Mouse (Mus musculus) lung, postnatal 36 days (tissue): ENCODE measurements at regions not wholly inside any gene's neighbourhood (a gene's known extent, or its start where the extent isn't known, plus 50 kb on each side); places are given as distances from the start of the nearest gene placed in this dataset.

Experiments used
- DNase-seq: peaks from one replicate; pipeline ENCODE4 v3.0.0; 2022; ENCODE audit warnings: mixed read lengths

DNA sequence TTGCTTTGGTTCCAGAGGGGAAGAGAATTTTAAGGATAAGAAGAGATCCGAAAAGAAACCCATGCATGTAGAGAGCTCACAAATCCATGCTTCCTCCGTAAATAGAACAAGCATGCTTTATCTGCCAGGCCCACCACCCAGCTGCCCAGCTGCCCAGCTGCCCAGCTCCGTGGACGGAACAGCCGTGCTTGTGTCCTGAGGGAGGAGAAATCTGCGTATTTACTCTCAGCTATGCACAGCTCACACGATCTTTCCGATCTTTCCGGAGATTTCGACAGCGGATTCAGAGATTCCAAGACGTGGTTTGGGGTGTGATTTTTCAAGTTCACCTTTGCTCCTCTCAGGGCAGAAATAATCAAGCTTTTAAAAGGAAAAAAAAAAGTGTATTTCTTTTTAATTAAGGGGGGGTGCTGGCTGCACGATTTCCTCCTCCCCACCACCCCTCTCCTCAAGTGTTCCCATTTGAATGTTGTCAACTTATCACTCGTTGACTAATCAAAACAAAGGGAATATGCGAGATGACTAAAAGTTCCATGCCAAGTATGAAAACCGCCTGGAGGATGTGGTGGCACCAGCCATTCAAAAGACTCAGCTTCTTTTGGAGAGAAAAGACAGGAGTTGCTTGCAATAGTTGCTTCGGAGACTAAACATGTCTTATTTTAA, 2293.2 kb upstream of the Gm7489 start:
- DNase-seq, result no peak

GRCm38 (mm10) chr15:51592069-51592435, 2292.7 kb upstream of the Gm7489 start:
- peak; percentile 31 for DNase-seq

DNA sequence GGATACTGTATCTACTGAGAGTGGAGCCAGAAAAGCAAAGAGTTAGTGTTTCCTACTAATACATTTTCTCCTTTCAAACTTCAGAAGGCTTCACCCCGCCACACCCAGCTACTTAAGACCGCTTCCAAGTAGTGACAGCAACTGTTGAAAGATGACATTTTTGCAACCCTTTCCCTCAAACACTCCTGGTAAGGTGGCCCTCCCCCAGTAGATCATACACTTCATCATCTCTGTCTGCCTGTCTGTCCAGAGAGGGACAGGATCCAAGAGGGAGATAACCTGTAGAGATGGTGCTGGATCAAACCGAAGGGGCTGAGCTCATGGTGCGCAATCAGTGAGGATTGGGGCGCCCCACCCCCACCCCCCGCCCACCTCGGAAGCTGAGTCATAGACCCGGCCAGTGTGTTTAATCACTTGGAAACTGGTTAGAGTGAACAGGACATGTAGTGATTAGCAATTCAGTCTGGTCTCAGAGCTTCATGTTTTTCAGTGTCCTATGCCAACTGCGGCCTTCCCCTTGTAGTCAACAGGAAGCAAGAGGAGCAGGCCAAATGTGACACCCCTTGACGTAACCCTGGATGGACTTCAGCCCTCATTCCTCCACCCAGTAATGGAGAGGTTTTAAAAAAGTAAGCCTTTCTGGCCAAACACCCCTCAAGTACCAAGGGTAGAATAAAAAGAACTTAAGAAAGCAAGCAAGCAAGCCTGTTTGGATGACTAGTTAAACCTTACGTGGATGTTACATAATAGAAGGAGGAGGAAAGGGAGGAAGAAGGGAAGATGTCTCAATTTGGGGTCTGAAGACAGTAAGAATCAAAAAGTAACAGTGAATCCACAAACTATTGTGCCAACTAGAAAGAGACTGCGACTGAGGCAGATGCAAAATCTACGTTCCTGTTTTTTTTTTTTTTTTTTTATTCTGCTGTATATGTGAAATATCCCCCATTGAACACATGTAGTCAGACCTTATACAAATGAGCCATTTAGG, 2291.9 kb upstream of the Gm7489 start:
- peak; percentile 66 for DNase-seq

DNA sequence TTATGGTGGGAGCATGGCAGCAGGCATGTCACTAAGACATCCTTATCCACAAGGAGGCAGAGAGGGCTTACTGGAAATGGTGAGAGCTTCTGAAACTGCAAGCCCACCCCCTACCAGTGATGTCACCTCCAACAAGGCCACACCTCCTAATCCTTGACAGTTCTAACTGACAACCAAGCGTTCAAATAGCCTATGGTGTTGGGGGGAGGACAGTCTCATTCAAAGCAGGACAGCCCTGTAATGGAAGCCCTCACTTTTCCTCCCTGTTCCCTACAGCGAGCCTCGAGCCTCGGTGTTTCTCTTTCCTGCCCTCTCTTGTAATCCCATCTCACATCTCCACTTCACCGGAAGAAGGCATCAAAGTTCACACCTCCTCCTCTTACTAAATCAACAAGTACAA, 2290.6 kb upstream of the Gm7489 start:
- DNase-seq, result no peak

- peak; percentile 47 for DNase-seq
Observed at GRCm38 (mm10) chr15:51595655-51596054, 2289.1 kb upstream of the Gm7489 start.

- no peak for DNase-seq
Observed at GRCm38 (mm10) chr15:51597841-51598240, 2286.9 kb upstream of the Gm7489 start.

DNA sequence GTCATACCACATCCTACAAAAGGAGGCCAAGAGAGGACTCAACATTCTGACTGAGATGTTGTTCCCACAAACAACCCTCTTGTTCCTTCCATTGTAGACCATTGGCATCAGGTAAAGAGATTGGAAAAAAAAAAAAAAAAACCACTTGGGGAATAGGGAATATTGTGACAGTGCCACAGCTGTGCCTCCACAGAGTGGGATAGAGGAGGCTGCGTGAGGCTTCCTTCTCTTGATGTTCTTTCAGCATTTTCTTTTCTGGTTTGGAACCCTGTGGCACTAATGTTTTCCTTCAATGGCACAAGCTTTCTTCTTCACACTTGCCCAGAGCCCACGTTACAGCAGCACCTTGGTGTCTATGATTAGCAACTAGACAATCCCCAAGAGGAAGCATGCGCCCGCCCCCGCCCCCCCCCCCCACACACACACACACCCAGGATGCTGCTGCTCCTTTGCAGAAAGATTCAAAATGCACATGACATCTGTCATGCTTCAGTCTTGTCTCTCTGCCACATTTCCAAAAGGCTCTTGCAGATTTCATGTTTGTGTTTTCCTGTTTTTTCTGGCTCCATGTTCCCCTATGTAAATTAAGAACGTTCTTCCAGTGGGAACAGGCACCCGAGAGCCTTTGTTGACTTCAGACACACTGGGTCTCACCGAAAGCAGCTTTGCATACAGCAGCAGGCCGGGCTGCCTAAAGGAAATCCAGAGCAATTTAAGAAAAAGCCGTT, 2283.4 kb upstream of the Gm7489 start:
- no peak for DNase-seq

DNA sequence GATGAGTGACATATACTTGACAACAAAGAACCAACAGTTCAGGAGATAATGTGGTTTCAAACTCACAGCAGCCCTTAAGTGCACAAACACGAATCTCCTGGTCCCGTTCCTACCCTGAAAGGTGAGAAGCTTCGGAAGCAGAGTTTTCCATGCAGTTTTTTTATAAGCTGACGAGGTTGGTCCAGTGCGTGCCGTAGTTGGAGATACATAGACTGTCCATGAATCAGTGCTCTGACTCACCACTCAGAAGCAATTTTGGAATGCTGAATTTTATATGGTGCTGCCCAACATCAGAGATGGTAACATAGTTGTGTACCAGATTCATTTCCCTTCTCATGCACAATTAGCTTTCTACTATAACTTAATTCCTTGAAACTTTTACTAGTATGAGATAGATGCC, 2263.3 kb upstream of the Gm7489 start:
- no peak for DNase-seq

- no peak for DNase-seq
Observed at GRCm38 (mm10) chr15:51627463-51627862, 2257.2 kb upstream of the Gm7489 start.

GRCm38 (mm10) chr15:51628518-51628917, 2256.2 kb upstream of the Gm7489 start:
- peak; percentile 9 for DNase-seq

- DNase-seq, result no peak
Observed at GRCm38 (mm10) chr15:51631881-51632280, 2252.8 kb upstream of the Gm7489 start.

DNA sequence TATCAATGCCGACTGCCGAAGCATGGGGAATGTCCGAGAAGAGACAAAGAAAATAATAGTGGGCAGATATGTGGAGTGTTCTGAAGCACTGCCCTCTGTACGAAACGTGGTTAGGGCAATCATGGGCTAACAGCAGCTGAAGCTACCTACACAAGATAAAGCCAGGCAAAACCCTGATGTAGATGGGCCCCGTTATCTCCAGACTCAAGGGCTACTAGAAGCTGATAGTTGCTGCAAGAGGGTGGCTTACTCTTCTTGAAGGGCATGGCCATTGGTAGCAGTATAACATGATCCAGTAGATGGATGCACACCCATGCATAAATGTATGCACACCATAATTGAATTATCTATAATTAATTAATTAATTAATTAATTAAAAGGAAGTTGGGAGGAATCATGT, 2251.6 kb upstream of the Gm7489 start:
- no peak for DNase-seq

DNA sequence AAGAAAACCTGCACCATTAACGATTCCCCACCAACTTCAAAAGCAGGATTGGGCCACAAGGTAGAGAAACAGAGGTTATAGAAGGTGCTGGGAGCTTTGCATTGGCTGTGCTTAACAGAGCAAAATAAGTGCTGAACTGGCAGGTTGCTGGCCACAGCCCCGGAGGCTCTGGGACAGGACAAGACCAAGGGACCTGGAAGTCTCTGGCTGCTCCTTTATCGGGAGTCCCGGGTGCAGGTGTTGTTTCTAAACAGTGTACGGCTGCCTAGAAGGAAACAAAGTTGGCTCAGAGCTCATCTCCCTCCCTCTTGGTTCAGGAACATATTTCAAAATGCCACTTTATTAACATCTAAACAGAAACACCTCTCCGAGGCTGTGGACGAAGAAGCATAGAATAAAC, 2250.0 kb upstream of the Gm7489 start:
- DNase-seq, result no peak

DNA sequence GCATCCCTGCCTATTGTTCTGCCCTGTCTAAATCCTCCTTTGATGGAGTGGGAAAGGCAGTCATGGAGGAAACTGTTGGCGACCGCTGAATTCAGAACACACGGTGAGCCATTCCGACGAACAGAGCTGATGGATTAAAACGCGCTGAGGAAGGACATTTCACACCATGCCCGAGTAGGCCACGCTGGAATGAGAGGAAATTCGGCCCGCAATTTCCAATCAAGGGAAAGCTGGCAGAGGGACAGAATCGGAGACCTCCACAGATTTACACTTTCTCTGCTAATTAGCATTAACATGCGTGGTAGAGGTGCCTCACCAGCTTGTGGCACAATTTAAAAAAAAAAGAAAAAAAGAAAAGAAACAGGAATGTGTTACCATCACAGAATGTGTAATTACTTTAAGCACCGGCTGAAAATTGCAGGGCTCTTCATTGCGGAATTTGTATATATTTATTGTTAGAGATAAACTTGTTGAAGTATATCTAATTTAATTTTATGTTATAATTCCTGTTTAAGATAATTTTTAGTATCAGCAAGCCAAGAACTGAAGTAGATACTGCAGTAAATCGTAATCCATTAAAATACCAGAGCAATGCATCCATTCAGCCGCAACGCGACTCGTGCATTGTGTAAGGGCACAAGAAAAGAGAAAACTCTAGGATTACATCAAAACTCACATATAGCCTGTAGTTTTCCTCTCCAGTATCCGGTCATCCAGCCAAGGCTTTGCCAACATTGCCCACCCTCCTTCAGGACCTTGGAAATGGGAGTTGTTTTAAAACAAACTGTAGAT, 2249.4 kb upstream of the Gm7489 start:
- no peak for DNase-seq

- no peak for DNase-seq
Observed at GRCm38 (mm10) chr15:51637570-51637969, 2247.1 kb upstream of the Gm7489 start.

- no peak for DNase-seq
Observed at GRCm38 (mm10) chr15:51643772-51644311, 2240.9 kb upstream of the Gm7489 start.

DNA sequence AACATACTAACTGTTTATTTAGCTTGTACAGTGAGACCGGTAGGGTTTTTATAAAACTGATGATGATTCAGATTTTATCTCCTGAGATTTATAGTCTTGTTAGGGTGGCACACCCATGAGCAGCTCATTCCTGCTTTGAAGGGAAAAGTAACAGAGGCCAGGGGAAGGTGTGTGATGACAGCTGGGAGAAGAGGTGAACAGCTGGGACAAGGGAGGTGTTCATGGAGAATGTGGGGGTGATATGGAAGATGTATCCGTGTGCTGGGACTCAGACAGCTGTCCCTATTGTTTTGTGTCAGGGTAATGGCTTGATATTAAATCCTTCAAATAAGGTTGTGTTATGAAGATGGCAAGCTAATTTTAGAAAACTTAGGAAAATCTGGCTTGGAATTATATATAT, 2238.4 kb upstream of the Gm7489 start:
- DNase-seq, result no peak

DNA sequence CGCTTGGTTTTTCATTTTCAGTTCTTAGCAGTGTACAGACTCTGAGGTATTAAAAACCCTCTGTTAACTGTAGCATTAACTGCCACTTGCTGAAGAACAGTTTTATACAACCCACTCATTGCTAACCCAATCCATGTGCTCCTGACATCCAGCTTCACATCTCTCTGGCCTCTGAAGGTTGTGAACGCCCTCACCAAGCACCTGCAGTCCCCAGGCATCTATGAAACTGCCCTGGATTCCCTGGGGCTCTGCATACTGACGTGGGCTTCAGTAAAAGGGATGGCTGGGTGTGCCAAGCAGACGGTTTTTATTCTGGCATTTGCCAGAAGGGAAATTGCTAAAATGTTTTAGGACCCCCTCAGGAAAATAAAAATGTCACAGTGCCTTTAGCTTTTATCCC, 2232.2 kb upstream of the Gm7489 start:
- DNase-seq, result no peak

GRCm38 (mm10) chr15:51657621-51658020, 2227.1 kb upstream of the Gm7489 start:
- DNase-seq, result no peak

GRCm38 (mm10) chr15:51668340-51668739, 2216.4 kb upstream of the Gm7489 start:
- DNase-seq, result no peak

- no peak for DNase-seq
Observed at GRCm38 (mm10) chr15:51671667-51672372, 2212.9 kb upstream of the Gm7489 start.

DNA sequence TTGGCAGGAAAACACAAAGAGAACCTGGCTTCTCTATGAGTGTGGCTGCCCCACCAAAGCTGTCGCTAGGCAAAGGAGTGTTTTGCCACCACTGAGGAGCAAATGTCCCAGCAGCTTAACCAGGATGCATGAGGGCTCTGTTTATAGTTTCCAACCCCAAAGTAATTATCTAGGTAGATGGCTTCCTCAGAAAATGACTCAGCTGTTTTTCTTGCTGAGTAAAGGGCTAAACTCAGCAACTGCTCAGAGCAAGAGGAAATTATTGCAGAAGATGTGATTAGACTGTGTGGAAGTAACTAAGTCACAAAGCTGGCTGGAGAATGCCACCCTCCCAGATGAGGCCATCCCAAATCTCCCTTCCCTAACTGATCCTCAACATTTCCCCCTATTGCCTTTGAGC, 2211.2 kb upstream of the Gm7489 start:
- DNase-seq, result no peak
